Mouse (Mus musculus): ENCODE data around the gene Rab3gap1.

The Rab3gap1 gene

DNA sequence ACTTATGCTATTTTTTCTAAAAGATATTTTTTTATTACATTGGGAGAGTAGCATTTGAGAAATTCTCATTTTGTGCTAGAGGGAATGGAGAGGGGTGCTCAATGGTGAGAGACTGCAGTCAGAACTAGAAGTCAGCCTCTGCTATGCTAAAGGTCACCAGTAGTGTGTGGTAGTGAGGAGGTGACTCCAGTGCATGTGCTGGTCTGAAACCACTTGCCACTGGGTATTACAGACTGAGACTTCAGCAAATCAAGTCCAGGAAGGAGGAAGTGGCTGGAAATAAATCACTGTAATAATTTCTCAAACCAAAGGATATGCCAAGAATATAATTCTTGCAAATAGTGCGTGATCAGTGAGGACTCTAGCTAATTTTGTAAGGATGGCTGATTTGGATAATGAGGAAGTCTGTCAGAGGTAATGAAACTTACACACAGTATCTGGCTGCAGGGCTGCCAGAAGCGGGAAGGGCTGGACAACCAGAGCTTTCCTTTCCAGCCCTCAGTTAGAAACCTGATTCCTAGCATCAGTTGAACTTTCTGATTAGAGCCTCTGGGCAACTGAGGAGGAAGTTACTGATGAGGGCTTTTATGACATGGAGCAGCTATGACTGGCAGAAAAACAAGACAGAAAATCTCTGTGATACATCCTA is 112.5 kb downstream of the Rab3gap1 start:
- no peak for DNase-seq (ENCODE audit: low spot score in 2 of 2)

DNA sequence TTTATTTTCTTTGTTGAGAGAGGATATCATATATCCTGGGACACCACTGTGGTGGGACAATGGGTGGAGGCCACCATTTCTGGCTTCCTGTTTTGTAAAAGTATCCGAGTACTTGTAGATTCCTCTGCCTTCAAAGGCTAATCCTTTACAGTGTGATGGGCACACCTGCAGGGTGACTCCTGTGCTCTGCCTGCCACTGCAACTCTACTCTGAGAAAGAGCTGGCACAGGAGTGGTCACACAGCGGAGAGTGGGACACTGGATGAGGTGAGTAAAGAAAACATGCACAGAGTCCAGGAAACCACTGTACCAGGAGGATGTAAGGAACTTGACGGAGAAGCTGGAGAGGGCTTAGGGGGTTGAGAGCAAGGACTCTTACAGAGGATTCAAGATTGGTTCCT is 113.7 kb downstream of the Rab3gap1 start:
- DNase-seq (ENCODE audit: low spot score in 2 of 2): no peak

DNA sequence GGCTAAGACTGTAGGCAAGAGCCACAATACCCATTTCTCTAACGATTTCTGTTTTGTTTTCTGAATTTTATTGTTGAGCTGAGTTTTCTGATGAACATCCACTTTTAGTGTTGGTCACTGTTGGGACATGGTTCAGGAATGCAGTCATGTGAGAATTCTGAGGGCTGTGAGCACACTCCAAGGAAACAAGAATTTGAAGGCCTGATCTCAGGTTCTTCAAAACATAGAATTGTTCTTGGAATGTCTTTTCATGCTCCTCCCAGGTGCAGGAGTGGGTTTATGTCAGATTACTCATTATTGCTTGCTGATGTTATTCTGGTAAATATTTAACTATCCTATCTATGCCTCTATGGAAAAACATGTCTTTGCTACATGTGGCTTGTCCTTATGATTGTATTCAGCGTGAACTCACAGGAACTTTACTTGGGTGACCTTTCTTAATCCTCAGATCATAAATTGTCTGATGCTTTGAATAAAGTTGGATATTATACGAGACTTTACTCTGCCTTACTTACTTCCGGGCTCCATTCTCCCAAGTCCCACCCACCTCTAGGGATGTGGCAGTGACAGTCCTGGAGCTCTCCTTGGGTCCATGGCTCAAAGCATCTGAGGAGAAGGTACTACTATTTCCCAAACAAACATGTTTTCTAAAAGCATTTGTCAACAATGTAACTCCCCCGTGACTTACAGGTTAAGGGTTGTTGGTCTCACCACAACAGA is 114.9 kb downstream of the Rab3gap1 start:
- DNase-seq (ENCODE audit: low spot score in 2 of 2): no peak

DNA sequence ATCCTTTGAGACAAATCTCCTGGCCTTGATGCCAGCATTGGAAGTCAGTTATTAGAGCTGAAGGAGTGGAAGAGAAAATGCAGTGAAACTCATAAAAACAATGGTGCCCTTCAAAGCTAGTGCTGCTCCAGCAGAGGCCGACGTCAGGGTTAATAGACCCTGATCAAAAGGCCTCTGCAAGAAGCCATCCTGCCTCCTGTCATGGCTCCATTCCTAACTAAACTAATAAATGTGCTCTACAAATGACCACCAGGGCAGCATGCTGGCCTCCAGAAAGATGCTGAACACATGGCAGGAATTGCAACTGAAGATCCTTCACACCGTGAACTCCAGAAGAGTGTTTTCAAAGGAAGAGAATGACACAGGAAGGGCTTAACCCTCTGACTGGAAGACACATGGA is 116.8 kb downstream of the Rab3gap1 start:
- DNase-seq (ENCODE audit: low spot score in 2 of 2): no peak

DNA sequence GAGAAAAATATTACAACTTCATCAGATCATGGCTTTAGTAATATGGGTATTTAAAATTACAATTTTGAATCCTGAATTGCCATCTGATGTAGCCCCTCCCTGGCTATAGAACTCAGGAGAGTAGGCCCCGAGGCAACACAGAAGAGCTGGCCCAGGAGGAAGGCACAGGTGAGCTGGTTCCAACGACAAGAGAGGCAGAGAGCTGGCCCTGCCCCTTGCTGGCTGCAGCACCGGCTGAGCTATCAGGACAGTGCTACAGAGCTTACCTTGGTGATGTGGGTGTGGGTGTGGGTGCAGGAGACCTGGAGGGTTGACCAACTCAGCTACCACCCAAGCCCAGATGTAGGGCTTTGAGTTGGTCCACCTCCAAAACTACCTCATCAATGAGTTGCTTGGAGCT is 119.7 kb downstream of the Rab3gap1 start:
- no peak for DNase-seq (ENCODE audit: low spot score in 2 of 2)

DNA sequence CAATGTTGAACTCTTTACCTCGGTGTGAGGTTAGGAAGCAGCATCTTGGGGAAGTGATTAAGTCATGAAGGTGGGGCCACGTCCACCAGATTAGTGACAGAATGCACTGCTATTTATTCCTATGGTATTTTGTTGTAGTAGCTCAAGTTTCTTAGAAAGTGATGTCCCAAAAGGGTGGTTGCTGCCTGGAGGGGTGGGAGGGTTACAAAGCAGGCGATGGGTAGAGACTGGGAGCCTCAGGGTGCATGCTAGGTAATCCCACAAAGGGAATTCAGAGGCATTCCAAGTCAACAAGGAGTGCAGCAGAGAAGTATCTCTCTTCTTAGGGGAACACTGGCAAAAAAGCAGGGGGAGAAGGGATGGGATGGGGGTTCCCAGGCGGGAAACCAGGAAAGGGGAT is 120.8 kb downstream of the Rab3gap1 start:
- no peak for DNase-seq (ENCODE audit: low spot score in 2 of 2)

DNA sequence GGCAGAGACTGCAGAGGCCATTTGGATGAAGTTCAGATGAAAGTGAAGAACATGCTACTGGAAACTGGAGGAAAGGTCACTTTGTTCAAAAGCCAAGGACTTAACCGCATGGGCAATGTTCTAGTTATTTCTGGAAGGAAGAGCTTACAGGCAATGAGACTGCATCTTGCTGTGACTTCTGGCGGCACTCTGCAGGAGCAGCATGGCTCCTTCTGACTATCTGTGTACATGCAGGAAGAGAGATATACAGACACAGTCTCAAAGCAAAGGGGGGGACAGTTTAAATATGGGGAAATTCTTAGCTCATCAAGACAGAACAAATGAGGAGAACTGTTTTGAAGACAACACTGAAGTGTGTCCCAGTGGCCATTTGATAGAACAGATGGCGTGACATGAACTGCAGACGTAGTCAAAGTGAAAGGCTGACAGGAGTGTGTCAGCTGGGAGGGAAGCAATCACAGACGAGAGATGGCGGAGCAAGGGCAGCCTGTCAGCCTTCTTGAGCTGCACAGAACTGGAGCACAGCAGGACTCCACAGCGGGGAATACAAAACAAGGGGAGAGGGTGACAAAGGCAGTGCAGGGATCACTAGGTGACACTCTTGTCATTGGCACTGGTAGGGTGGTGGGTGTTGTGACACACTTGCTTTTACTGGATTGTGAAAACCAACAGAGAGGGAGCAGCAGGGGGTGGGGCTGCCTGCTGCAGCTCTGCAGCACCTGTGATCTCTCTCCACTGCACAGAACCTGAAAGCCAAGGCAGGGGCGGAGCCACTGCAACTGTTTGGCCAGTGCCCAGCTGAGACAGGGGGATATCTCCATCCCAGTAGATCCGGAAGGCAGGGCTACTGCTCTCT is 121.5 kb downstream of the Rab3gap1 start:
- DNase-seq (ENCODE audit: low spot score in 2 of 2): no peak

All from spleen, postnatal 14 days (tissue).